Mouse (Mus musculus): ENCODE results near the gene Pkm. TPM values are rescaled to one million over a fixed set of nuclear protein-coding genes. Genes with fewer than 3 reads are reported as not detected.
A peak's percentile ranks its signal among the peaks of the same experiment; 100 is the strongest.

Pkm gene
- polyA plus RNA-seq, 1 experiment from 2014 or later = 1,230 TPM

DNA sequence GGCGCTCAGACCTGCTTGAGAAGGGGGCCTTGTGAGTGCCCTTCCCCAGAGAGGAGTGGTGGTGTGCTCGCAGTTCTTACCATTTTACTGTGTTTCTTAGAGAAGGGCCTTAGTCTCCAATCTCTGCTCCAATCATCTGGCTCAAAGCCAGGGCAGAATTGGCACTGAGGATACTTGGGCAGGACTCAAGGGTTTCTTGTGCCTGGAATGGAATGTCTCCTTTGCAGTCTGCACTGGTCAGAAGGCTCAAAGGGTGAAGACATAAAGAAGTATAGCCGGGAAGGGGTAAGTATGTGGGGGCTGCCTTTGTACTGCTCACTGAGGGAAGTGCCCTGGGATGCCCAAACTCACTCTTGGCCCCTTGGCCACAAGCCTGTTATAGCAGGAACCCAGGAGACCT is 53.1 kb downstream of the Pkm start:
- Histone ChIP-seq H3K9me3 (ENCODE audit: control insufficient read depth, low read length) (no peaks in the 10 kb centered on the region), H3K27me3 (ENCODE audit: control insufficient read depth, insufficient read depth, low read length) (no peaks in the 10 kb centered on the region), H3K27ac (ENCODE audit: low read depth, low read length) (no peak overlapping the region), H3K9ac (ENCODE audit: low read depth, low read length) (no peak overlapping the region), H3K4me1 (ENCODE audit: control insufficient read depth, insufficient read depth, low read length) (0 out of 2 replicates have a peak, but pooled peaks cover 3% of the 10 kb centered on the region), H3K36me3 (ENCODE audit: control insufficient read depth, insufficient read depth, low read length) (no peaks in the 10 kb centered on the region), H3K4me3 (ENCODE audit: low read length) (no peak overlapping the region), H3K4me2 (replicated peaks; ENCODE audit: low read depth, low read length) (no peak overlapping the region)
- ATAC-seq (ENCODE audit: low FRiP score, low TSS enrichment) = no peak
- WGBS = 72% methylated on average over 3 of the region's 3 CpGs

DNA sequence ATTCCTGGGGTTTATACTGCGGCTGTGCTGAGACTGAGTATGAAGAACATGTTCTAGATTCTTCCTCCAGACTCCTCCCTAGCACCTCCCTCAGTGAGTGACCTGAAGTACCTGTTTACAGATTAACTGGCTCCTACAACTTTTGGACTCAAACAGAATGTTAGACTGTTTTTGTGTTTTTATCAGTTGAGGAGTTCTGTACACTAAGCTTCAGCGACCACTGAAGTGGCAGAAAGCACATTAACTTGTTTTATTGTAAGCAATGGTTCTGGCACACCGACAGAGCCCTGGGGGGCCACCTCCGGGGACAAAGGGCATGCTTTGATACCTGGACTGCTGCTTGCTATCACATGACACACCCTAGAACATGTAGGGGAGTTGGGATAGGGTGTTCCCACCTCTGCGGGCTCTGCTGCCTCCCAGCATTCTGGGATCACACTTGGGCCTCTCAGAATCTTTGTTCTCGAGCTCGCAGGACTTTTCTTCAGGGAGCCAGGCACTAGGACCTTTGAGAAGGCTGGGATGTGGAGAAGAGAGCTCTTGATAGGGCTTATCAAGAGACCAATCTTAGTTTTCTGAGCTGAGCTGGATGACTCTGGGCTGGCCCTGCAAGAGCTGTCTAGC is 60.2 kb downstream of the Pkm start:
- no peak for ATAC-seq (ENCODE audit: low FRiP score, low TSS enrichment)
- Histone ChIP-seq H3K9me3 (ENCODE audit: control insufficient read depth, low read length) (no peaks in the 10 kb centered on the region), H3K9ac (ENCODE audit: low read depth, low read length) (no peak overlapping the region), H3K27ac (ENCODE audit: low read depth, low read length) (no peak overlapping the region), H3K4me2 (replicated peaks; ENCODE audit: low read depth, low read length) (no peak overlapping the region), H3K27me3 (ENCODE audit: control insufficient read depth, insufficient read depth, low read length) (no peaks in the 10 kb centered on the region), H3K36me3 (ENCODE audit: control insufficient read depth, insufficient read depth, low read length) (no peaks in the 10 kb centered on the region), H3K4me3 (ENCODE audit: low read length) (no peak overlapping the region), H3K4me1 (ENCODE audit: control insufficient read depth, insufficient read depth, low read length) (no peaks in the 10 kb centered on the region)
- 57% methylated on average over 7 of the region's 7 CpGs for WGBS

GRCm38 (mm10) chr9:59718237-59718636 is 62.1 kb downstream of the Pkm start:
- no peak overlapping the region for H3K4me2 ChIP-seq (replicated peaks; ENCODE audit: low read depth, low read length)
- H3K9ac ChIP-seq (ENCODE audit: low read depth, low read length) = no peak overlapping the region
- no peak overlapping the region for H3K4me3 ChIP-seq (ENCODE audit: low read length)
- H3K36me3 ChIP-seq (ENCODE audit: control insufficient read depth, insufficient read depth, low read length) = no peaks in the 10 kb centered on the region
- 90% methylated on average over 4 of the region's 4 CpGs for WGBS
- H3K27ac ChIP-seq (ENCODE audit: low read depth, low read length) = no peak overlapping the region
- no peak for ATAC-seq (ENCODE audit: low FRiP score, low TSS enrichment)
- peaks cover under 1% of the 10 kb centered on the region; the same call in 1 of the 2 replicates for H3K4me1 ChIP-seq (ENCODE audit: control insufficient read depth, insufficient read depth, low read length)
- H3K9me3 ChIP-seq (ENCODE audit: control insufficient read depth, low read length) = no peaks in the 10 kb centered on the region
- H3K27me3 ChIP-seq (ENCODE audit: control insufficient read depth, insufficient read depth, low read length) = no peaks in the 10 kb centered on the region

- 85% methylated on average over 5 of the region's 5 CpGs for WGBS
- Histone ChIP-seq H3K4me1 (ENCODE audit: control insufficient read depth, insufficient read depth, low read length) (peaks cover 12% of the 10 kb centered on the region), H3K27ac (ENCODE audit: low read depth, low read length) (no peak overlapping the region), H3K9ac (ENCODE audit: low read depth, low read length) (no peak overlapping the region), H3K36me3 (ENCODE audit: control insufficient read depth, insufficient read depth, low read length) (no peaks in the 10 kb centered on the region), H3K27me3 (ENCODE audit: control insufficient read depth, insufficient read depth, low read length) (no peaks in the 10 kb centered on the region), H3K4me2 (replicated peaks; ENCODE audit: low read depth, low read length) (no peak overlapping the region), H3K4me3 (ENCODE audit: low read length) (no peak overlapping the region), H3K9me3 (ENCODE audit: control insufficient read depth, low read length) (no peaks in the 10 kb centered on the region)
- ATAC-seq (ENCODE audit: low FRiP score, low TSS enrichment) = no peak
These were observed 65.0 kb downstream of the Pkm start for GRCm38 (mm10) chr9:59721144-59721543.

DNA sequence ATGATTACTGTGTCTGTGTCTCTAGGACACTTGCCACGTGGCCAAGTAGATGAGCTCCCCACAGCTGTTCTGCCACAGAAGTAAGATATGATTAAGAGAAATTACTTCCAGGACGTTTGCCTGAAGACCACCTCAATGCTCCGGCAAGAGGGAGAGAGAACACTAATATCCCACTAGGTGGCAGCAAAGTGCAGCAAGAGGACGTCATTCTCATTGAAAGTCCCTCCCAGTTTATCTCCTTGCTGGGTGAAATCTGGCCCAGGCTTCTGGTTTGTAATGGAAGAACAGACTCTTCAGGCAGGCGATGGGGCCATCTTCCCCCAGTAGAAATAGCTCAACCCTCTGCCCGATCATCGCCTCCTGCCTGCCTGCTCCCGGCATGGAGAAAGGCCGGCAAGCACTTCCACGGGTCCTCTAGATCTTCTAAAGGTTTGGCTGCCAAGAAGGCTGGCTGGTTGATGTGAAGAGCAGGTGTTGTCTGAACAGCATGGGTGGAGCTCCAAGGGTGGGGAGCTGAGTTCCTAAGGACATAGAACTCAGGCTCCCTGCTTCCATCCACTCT is 67.0 kb downstream of the Pkm start:
- Histone ChIP-seq H3K27me3 (ENCODE audit: control insufficient read depth, insufficient read depth, low read length) (no peaks in the 10 kb centered on the region), H3K4me1 (ENCODE audit: control insufficient read depth, insufficient read depth, low read length) (peaks cover 15% of the 10 kb centered on the region), H3K27ac (ENCODE audit: low read depth, low read length) (peak overlapping the region; percentile 87), H3K4me2 (replicated peaks; ENCODE audit: low read depth, low read length) (peak overlapping the region; percentile 35), H3K36me3 (ENCODE audit: control insufficient read depth, insufficient read depth, low read length) (no peaks in the 10 kb centered on the region), H3K4me3 (ENCODE audit: low read length) (peak overlapping the region; percentile 9; the same call in 1 of the 2 replicates), H3K9me3 (ENCODE audit: control insufficient read depth, low read length) (no peaks in the 10 kb centered on the region), H3K9ac (ENCODE audit: low read depth, low read length) (peak overlapping the region; percentile 28; the same call in 1 of the 2 replicates)
- peak; percentile 58 for ATAC-seq (ENCODE audit: low FRiP score, low TSS enrichment)
- 17% methylated on average over 10 of the region's 10 CpGs for WGBS

DNA sequence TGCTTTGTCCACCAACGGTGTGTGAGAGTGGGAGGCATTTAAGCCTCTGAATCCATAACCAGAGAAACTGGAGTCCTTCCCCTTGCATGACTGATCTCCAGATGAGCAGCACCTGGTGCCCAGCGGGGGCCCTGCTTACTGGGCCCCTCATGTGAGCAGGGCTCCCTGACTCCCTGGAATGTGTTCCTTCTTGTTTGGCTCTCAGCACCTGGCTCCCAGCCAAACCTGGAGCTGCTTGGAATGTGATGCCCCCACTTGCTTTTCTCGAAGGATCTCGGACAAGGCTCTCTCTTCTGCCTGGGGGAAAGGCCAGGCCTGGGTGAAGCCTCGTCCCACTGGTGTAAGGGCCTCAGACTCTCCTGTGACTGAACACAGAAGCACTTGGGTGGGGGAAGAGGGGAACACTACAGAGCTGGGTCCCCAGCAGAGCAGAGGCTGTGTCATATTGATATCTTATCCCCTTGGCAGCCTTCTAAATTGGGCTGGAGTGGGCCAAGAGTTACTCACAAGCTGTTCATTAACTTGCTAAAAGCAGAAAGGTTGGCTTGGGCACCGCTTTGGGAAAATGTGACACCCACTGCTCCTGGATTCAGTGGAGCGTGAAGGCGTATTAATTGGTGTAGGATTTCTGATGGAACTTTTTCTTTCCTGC is 67.7 kb downstream of the Pkm start:
- H3K9ac ChIP-seq (ENCODE audit: low read depth, low read length) = no peak overlapping the region
- H3K4me3 ChIP-seq (ENCODE audit: low read length) = no peak overlapping the region
- no peaks in the 10 kb centered on the region for H3K27me3 ChIP-seq (ENCODE audit: control insufficient read depth, insufficient read depth, low read length)
- WGBS = 31% methylated on average over 8 of the region's 8 CpGs
- peak overlapping the region; percentile 35 for H3K4me2 ChIP-seq (replicated peaks; ENCODE audit: low read depth, low read length)
- H3K27ac ChIP-seq (ENCODE audit: low read depth, low read length) = peak overlapping the region; percentile 87
- no peaks in the 10 kb centered on the region for H3K36me3 ChIP-seq (ENCODE audit: control insufficient read depth, insufficient read depth, low read length)
- ATAC-seq (ENCODE audit: low FRiP score, low TSS enrichment) = peak; percentile 87
- H3K9me3 ChIP-seq (ENCODE audit: control insufficient read depth, low read length) = no peaks in the 10 kb centered on the region
- H3K4me1 ChIP-seq (ENCODE audit: control insufficient read depth, insufficient read depth, low read length) = peaks cover 15% of the 10 kb centered on the region

DNA sequence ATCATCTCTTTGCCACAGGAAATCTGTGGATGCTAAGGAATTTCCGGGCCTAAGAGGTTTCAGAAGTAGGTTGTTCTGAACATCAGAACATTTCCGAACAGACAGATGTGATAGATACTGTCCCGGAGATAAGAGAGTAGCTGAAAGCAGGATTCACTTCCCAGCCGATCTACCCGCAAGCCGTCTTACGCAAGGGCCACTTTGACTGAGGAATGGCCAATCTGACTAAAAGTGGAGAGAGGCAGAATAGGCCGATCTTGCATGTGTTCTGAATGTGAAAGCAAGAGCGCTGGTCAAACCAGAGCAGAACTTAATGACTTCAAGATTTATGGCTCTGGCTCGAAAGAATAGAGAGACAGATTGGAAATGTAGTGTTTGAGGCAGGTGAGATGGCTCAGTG is 69.3 kb downstream of the Pkm start:
- WGBS = 72% methylated on average over 10 of the region's 10 CpGs

GRCm38 (mm10) chr9:59727569-59728286 is 71.6 kb downstream of the Pkm start:
- Histone ChIP-seq H3K27ac (ENCODE audit: low read depth, low read length) (no peak overlapping the region), H3K27me3 (ENCODE audit: control insufficient read depth, insufficient read depth, low read length) (no peaks in the 10 kb centered on the region), H3K4me1 (ENCODE audit: control insufficient read depth, insufficient read depth, low read length) (peaks cover 15% of the 10 kb centered on the region), H3K9ac (ENCODE audit: low read depth, low read length) (no peak overlapping the region), H3K9me3 (ENCODE audit: control insufficient read depth, low read length) (no peaks in the 10 kb centered on the region), H3K4me2 (replicated peaks; ENCODE audit: low read depth, low read length) (no peak overlapping the region), H3K4me3 (ENCODE audit: low read length) (no peak overlapping the region), H3K36me3 (ENCODE audit: control insufficient read depth, insufficient read depth, low read length) (no peaks in the 10 kb centered on the region)
- 77% methylated on average over 11 of the region's 11 CpGs for WGBS
- ATAC-seq (ENCODE audit: low FRiP score, low TSS enrichment) = no peak

More for the DNA sequence above, 69.3 kb downstream of the Pkm start:
- Histone ChIP-seq H3K27me3 (ENCODE audit: control insufficient read depth, insufficient read depth, low read length) (no peaks in the 10 kb centered on the region), H3K9me3 (ENCODE audit: control insufficient read depth, low read length) (no peaks in the 10 kb centered on the region), H3K4me2 (replicated peaks; ENCODE audit: low read depth, low read length) (no peak overlapping the region), H3K9ac (ENCODE audit: low read depth, low read length) (no peak overlapping the region), H3K4me1 (ENCODE audit: control insufficient read depth, insufficient read depth, low read length) (peaks cover 15% of the 10 kb centered on the region), H3K4me3 (ENCODE audit: low read length) (no peak overlapping the region), H3K27ac (ENCODE audit: low read depth, low read length) (no peak overlapping the region; the same call in 1 of the 2 replicates), H3K36me3 (ENCODE audit: control insufficient read depth, insufficient read depth, low read length) (no peaks in the 10 kb centered on the region)
- ATAC-seq (ENCODE audit: low FRiP score, low TSS enrichment) = no peak
